Mouse (Mus musculus) forebrain, embryonic 11.5 days (tissue): ENCODE data around the gene Grrp1. TPM values are rescaled to one million over a fixed set of nuclear protein-coding genes. Genes with fewer than 3 reads are reported as not detected.

ENCODE experiments used
- ATAC-seq: fragments of 200-750 bp; cut with Nextera tagmentation; replicated peaks from 2 replicates; pipeline ENCODE4 v1.8.0; 2017; ENCODE audit warnings: moderate TSS enrichment; ENCODE audit not compliant: low FRiP score
- DNase-seq: peaks from one replicate; pipeline ENCODE4 v3.0.0-alpha.2; 2017; ENCODE audit warnings: low spot score
- H3K27ac ChIP-seq: fragments of 300-500 bp; sonication (generic); 2 replicates; pipeline ENCODE4 v1.5.1; 2014; ENCODE audit warnings: low read depth, low read length
- H3K27me3 ChIP-seq: fragments of 300-500 bp; sonication (generic); 2 replicates; pipeline ENCODE4 v1.6.1; 2014; ENCODE audit warnings: mild to moderate bottlenecking, low read length, mixed read lengths; ENCODE audit not compliant: control insufficient read depth, insufficient read depth
- H3K36me3 ChIP-seq: fragments of 300-500 bp; sonication (generic); 2 replicates; pipeline ENCODE4 v1.6.1; 2014; ENCODE audit warnings: mild to moderate bottlenecking, low read length, moderate library complexity, mixed read lengths; ENCODE audit not compliant: control insufficient read depth, insufficient read depth
- H3K4me1 ChIP-seq: fragments of 300-500 bp; sonication (generic); replicated peaks from 2 replicates; pipeline ENCODE4 v1.6.1; 2014; ENCODE audit warnings: low read length, mixed read lengths; ENCODE audit not compliant: control insufficient read depth, insufficient read depth
- H3K4me2 ChIP-seq: fragments of 300-500 bp; sonication (generic); 2 replicates; pipeline ENCODE4 v1.6.1; 2014; ENCODE audit warnings: low read depth, mild to moderate bottlenecking, low read length, moderate library complexity, mixed read lengths; ENCODE audit not compliant: severe bottlenecking
- H3K4me3 ChIP-seq: fragments of 300-500 bp; sonication (generic); 2 replicates; pipeline ENCODE4 v1.5.1; 2014; ENCODE audit warnings: low read depth, low read length
- H3K9ac ChIP-seq: fragments of 300-500 bp; sonication (generic); 2 replicates; pipeline ENCODE4 v1.6.1; 2014; ENCODE audit warnings: low read length
- H3K9me3 ChIP-seq: fragments of 300-500 bp; sonication (generic); 2 replicates; pipeline ENCODE4 v1.6.1; 2016; ENCODE audit warnings: low read length, mixed read lengths; ENCODE audit not compliant: control insufficient read depth
- WGBS: fragments of 180-500 bp; shearing (Covaris S2); extraction: QIAGEN DNeasy Blood & Tissue Kit; methylation state at CpG from one replicate; pipeline ENCODE4 v1.1.7; 2014; 5-methylcytosine and 5-hydroxymethylcytosine counted together
- polyA plus RNA-seq: library from polyadenylated mRNA; unstranded; fragments of >200 nt; fragmentation: Nextera tagmentation; extraction: Ambion mirVana; gene quantifications from 2 replicates; pipeline ENCODE4 v1.2.1, GENCODE M21; 2014

The Grrp1 gene
- polyA plus RNA-seq, 1 experiment from 2014 or later: 4.8 TPM

DNA sequence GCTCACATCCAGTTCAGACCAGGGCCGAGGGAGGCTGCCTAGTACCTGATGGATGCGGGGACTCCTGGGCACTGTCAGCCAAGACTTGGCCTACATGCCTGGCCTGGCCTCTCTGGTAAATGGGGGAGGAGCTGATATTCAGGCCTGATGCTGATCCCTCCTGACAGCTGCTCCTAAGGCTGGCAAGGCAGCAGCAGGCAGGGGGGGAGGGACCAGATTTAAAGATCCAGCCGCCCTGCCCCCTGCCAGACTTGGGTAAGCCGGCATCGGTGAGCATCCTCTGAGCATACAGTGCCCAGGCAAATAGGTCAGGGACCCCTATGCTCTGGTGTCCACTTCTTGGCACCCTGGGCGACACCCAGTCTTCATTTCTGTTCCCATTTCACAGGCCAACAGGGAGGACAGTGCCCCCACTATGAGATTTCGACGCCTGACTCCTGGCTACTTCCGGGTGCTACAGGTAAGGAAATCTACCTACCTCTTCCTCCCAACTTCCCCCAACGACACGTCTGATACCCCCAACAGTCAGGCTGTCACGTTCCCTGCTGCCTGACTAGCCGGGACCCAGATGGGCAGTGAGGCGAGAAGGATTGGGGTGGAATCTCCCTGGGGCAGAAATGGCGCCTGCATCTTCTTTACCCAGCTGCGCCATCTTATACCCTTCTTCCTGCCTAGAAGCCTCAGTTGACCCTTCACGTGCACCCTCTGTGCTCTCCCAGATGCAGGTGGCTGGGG lies 10.2 kb downstream of the Grrp1 start, which contains the start of gene E130218I03Rik:
TSS of gene E130218I03Rik (plus strand) at position 147 of the 735 bp plus-strand sequence.
- peaks cover 9% of the 10 kb centered on the region; the same call in 1 of the 2 replicates for H3K4me1 ChIP-seq
- 92% methylated on average over 17 of the region's 17 CpGs for WGBS

DNA sequence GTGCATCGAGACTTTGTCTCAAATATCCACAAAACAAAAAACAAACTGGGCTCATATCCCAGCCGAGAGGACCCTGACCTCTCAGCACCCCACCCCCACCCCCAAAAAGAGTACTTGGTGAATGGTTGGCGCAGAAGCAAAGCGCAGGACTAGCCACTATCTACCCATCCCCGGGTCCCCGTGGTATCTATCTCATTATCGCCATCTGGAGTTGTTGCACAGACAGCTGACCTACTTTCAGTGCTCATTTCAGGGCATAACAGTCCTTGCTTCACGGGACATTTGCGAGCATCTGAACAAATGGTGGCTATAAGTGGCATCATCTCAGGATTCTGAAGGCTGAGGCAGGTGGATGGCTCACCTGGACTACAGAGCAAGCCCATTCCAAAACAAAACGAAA lies 15.2 kb downstream of the Grrp1 start:
- Histone ChIP-seq H3K27ac (no peak overlapping the region), H3K4me1 (no peaks in the 10 kb centered on the region; the same call in 1 of the 2 replicates), H3K27me3 (peaks cover 8% of the 10 kb centered on the region), H3K4me2 (no peak overlapping the region), H3K9me3 (no peaks in the 10 kb centered on the region), H3K36me3 (no peaks in the 10 kb centered on the region), H3K9ac (no peak overlapping the region), H3K4me3 (no peak overlapping the region)
- 15% methylated on average over 10 of the region's 10 CpGs for WGBS
- ATAC-seq: no peak
- no peak for DNase-seq

More for the DNA sequence above, 10.2 kb downstream of the Grrp1 start, which contains the start of gene E130218I03Rik:
- H3K9me3 ChIP-seq: no peaks in the 10 kb centered on the region
- H3K27ac ChIP-seq: no peak within 1 kb of the TSS
- H3K4me2 ChIP-seq: peak within 1 kb of the TSS; percentile 93; the same call in 1 of the 2 replicates
- no peaks in the 10 kb centered on the region for H3K36me3 ChIP-seq
- H3K27me3 ChIP-seq: no peaks in the 10 kb centered on the region
- H3K9ac ChIP-seq: no peak within 1 kb of the TSS
- DNase-seq (no peak), ATAC-seq (no peak)
- peak within 1 kb of the TSS; percentile 85; the same call in 1 of the 2 replicates for H3K4me3 ChIP-seq

DNA sequence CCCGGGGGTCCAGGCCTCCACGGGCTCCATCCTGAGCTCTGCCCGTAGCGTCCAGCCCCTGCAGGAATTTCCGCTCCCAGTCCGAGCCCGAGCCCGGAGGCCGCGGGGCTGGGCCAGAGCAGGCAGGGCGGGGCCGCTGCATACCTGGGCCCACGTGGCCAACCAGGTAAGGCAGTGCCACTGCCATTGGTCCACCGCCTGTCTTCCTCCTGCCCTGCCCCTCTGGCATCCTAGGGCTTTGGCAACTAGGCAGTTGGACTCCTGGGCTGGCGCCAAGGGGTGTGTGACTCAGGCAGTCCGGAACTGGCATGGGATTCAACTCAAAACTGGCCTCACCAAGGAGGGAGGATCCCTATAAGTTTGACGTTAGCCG lies 15.6 kb downstream of the Grrp1 start, which contains the start of gene Cnksr1:
TSS of gene Cnksr1 (minus strand) at position 121 of the 373 bp plus-strand sequence.
- Histone ChIP-seq H3K27me3 (peaks cover 8% of the 10 kb centered on the region), H3K9ac (no peak within 1 kb of the TSS), H3K9me3 (no peaks in the 10 kb centered on the region), H3K4me2 (peak within 1 kb of the TSS; percentile 39; the same call in 1 of the 2 replicates), H3K4me3 (0 out of 2 replicates have a peak within 1 kb of the TSS, but pooled peaks have one; percentile 3), H3K27ac (no peak within 1 kb of the TSS), H3K36me3 (no peaks in the 10 kb centered on the region), H3K4me1 (no peaks in the 10 kb centered on the region; the same call in 1 of the 2 replicates)
- WGBS: 2% methylated on average over 18 of the region's 18 CpGs
- no peak for DNase-seq
- ATAC-seq: no peak

DNA sequence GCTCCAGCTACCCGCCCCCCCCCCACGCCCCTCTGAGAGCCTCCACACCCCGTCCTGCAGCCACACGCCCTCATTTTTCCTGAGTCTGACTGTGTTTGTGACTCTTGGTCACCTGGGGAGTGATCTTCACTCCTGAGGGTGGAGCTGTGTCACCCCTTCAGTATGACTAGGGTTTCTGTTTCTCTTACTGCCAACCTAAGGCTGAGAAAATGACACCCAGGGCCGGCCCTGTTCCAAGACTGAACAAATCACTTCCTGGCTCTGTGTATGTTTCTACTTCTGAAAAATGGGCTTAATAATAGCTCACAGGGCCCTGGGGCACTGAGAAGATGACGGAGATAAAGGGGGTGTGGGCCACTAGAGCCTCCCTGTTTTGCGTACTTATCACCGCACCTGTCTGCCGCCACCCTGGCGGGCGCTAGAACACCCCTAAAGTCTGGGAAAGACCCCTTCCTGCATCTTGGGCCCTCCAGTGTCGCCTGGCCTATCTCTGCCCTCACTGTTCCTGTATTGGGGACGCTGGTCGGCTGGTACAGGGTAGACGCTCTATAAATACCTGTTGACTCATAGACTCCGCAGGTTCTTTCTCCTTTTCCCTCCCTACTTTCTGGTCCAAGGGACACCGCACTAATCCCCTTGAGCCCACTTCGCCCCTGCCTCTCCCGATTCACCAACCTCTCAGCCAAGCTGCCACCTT lies 16.2 kb downstream of the Grrp1 start:
- no peaks in the 10 kb centered on the region; the same call in 1 of the 2 replicates for H3K4me1 ChIP-seq
- 0 out of 2 replicates have a peak overlapping the region, but pooled peaks have one; percentile 3 for H3K4me3 ChIP-seq
- H3K36me3 ChIP-seq: no peaks in the 10 kb centered on the region
- 27% methylated on average over 19 of the region's 19 CpGs for WGBS
- peak overlapping the region; percentile 39; the same call in 1 of the 2 replicates for H3K4me2 ChIP-seq
- no peak overlapping the region for H3K27ac ChIP-seq
- H3K27me3 ChIP-seq: peaks cover 8% of the 10 kb centered on the region
- no peaks in the 10 kb centered on the region for H3K9me3 ChIP-seq
- ATAC-seq (no peak), DNase-seq (no peak)
- H3K9ac ChIP-seq: no peak overlapping the region

DNA sequence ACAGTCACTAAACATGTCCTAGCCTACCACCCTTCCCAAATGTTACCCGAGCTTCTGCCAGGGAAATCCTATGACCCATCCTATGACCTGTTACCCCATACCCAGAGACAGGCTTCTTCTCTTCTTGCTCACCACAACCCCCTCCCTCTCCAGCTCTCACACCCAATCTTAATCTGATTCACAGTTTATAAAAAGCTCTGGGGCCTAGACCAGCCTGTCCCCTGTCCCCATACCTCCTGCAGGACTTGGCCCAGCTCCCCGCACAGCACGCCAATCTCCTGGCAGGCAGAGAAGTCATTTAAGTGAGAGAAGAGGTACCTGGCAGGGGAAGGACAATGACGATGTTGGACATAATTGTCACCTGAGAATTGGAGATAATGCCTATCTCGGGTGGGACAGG lies 19.0 kb downstream of the Grrp1 start:
- Histone ChIP-seq H3K36me3 (no peaks in the 10 kb centered on the region), H3K9ac (no peak overlapping the region), H3K27ac (no peak overlapping the region), H3K4me3 (no peak overlapping the region), H3K4me1 (no peaks in the 10 kb centered on the region; the same call in 1 of the 2 replicates), H3K4me2 (no peak overlapping the region), H3K27me3 (peaks cover 8% of the 10 kb centered on the region), H3K9me3 (no peaks in the 10 kb centered on the region)
- DNase-seq (no peak), ATAC-seq (no peak)
- 84% methylated on average over 5 of the region's 5 CpGs for WGBS

DNA sequence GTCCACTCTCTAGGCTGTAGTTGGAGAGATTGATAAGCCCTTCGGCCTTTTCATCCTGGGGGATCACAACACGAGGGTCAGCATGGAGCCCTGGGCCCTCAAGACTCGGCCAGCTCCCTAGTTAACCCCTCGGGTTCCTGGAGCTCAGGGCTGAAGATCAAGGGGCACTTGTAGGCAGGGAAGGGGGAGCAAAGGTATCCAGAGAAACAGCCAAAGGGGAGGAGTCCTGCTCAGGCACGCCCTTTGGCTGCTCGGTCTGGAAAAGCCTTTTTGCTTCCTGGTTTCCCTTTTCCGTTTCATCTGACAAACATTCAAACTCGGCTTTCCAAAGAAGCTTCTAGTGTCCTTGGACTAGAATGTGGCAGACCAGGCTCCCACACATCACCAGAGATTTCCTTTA lies 23.5 kb downstream of the Grrp1 start:
- no peak for ATAC-seq
- Histone ChIP-seq H3K36me3 (no peaks in the 10 kb centered on the region), H3K27ac (no peak overlapping the region), H3K9me3 (no peaks in the 10 kb centered on the region), H3K9ac (no peak overlapping the region), H3K4me1 (no peaks in the 10 kb centered on the region), H3K4me3 (no peak overlapping the region), H3K27me3 (no peaks in the 10 kb centered on the region), H3K4me2 (no peak overlapping the region)
- DNase-seq: no peak
- WGBS: 43% methylated on average over 8 of the region's 8 CpGs

DNA sequence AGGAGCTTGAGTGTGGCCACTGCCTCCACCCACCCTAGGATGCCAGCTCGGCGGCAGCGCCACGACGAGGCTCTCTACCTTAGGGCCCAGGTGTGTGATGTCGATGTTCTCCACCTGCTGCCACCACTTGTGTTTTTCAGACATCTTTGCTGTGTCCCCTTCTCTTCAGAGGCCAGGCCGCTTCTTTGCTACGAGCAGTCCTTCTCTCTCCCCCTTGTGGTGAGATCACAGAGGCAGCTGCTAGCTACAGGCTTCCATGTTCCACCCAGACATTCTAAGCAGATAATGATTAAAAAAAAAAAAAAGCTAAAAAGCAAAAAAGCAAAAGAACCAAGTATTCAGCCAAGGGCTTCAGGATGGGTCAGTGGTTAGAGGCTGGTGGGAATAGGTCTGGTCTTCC lies 26.7 kb downstream of the Grrp1 start, which contains the start of gene Catsper4:
TSS of gene Catsper4 (minus strand) at position 190 of the 400 bp plus-strand sequence.
- ATAC-seq: no peak
- no peaks in the 10 kb centered on the region for H3K9me3 ChIP-seq
- H3K36me3 ChIP-seq: no peaks in the 10 kb centered on the region
- DNase-seq: no peak
- no peak within 1 kb of the TSS for H3K4me3 ChIP-seq
- no peak within 1 kb of the TSS for H3K27ac ChIP-seq
- 74% methylated on average over 8 of the region's 8 CpGs for WGBS
- H3K4me1 ChIP-seq: no peaks in the 10 kb centered on the region
- H3K27me3 ChIP-seq: no peaks in the 10 kb centered on the region
- H3K4me2 ChIP-seq: no peak within 1 kb of the TSS
- H3K9ac ChIP-seq: no peak within 1 kb of the TSS

DNA sequence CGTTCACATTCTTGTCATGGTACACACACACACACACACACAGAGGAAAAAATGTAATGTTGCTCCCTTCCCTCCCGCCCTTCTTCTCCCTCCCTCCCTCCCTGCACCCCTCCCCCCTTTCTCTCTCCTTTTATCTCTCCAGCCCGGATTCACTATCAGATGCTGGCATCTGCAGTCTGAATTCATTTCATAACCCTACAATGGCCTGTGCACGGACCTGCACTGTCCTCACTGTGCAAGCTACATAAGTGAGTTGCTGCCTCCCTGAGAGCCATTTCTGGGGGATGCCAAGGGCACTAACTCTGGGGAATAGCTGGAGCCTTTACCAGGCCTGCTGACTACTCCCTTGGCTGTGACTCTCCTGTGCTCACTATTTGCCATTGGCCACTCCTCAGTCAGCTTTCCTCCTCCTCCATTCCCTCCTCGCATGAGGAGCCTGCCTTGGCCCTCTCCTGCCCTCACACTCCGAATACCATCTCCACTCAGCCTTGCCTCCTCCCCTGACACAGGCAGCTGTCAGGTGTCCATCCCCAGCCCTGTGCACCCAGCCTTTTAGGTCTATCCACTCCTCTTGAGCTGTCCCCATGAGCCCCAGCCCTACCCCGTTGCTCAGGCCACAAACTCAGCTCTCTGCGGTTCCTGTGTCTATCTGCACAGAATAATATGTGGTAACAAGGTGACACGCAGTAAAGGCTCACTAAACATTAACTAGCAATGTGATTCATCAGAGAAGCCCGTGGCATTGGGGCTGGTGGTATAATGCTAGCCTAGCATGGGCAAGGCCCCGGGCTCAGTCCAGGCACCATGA lies 30.9 kb downstream of the Grrp1 start:
- Histone ChIP-seq H3K36me3 (no peaks in the 10 kb centered on the region), H3K9me3 (no peaks in the 10 kb centered on the region), H3K4me1 (no peaks in the 10 kb centered on the region), H3K27ac (no peak overlapping the region), H3K4me3 (no peak overlapping the region), H3K9ac (no peak overlapping the region), H3K4me2 (no peak overlapping the region), H3K27me3 (no peaks in the 10 kb centered on the region)
- ATAC-seq: no peak
- WGBS: 78% methylated on average over 11 of the region's 11 CpGs
- DNase-seq: no peak
